Mouse (Mus musculus): ENCODE data around the gene Pced1b.

GRCm38 (mm10) chr15:97254375-97254774, 7.5 kb downstream of the Pced1b start:
- TF ChIP-seq CTCF (IDR thresholded peaks at IDR 0.05; ENCODE audit: low read depth, low read length): no peak
- TF ChIP-seq POLR2AphosphoS5 (IDR thresholded peaks at IDR 0.05; ENCODE audit: insufficient replicate concordance, low read depth, low read length): no peak
- TF ChIP-seq GATA2 (IDR thresholded peaks at IDR 0.05; ENCODE audit: borderline replicate concordance, low read depth, low read length): no peak

Data from G1E (cell line).